Mouse (Mus musculus) kidney, postnatal 36 days (tissue): ENCODE measurements around the gene Snx29.

Source experiments
- DNase-seq, 2 experiments: peaks; one replicate each; pipeline ENCODE4 v3.0.0; 2021 to 2022; ENCODE audit warnings: mixed read lengths in 2 of 2

The Snx29 gene

GRCm38 (mm10) chr16:11746036-11746435 is 423.3 kb downstream of the Snx29 start:
- DNase-seq, result no peak

GRCm38 (mm10) chr16:11747867-11748266 is 425.2 kb downstream of the Snx29 start:
- no peak for DNase-seq

- DNase-seq, result no peak
Measured at GRCm38 (mm10) chr16:11749111-11749510, 426.4 kb downstream of the Snx29 start.

GRCm38 (mm10) chr16:11750605-11751004 is 427.9 kb downstream of the Snx29 start:
- no peak for DNase-seq

GRCm38 (mm10) chr16:11752557-11752956 is 429.8 kb downstream of the Snx29 start:
- DNase-seq, result no peak

- no peak for DNase-seq
Measured at GRCm38 (mm10) chr16:11753466-11753865, 430.8 kb downstream of the Snx29 start.

GRCm38 (mm10) chr16:11754136-11754535 is 431.4 kb downstream of the Snx29 start:
- no peak for DNase-seq

- no peak for DNase-seq
Measured at GRCm38 (mm10) chr16:11755281-11756066, 432.8 kb downstream of the Snx29 start.

GRCm38 (mm10) chr16:11756598-11757245 is 434.0 kb downstream of the Snx29 start:
- no peak for DNase-seq

- DNase-seq, result no peak
Measured at GRCm38 (mm10) chr16:11757471-11757870, 434.8 kb downstream of the Snx29 start.

GRCm38 (mm10) chr16:11757951-11758350 is 435.2 kb downstream of the Snx29 start:
- no peak for DNase-seq

- no peak for DNase-seq
Measured at GRCm38 (mm10) chr16:11772318-11772717, 449.6 kb downstream of the Snx29 start.

GRCm38 (mm10) chr16:11774321-11774720 is 451.6 kb downstream of the Snx29 start:
- DNase-seq, result no peak

GRCm38 (mm10) chr16:11776528-11776927 is 453.8 kb downstream of the Snx29 start:
- no peak for DNase-seq

- no peak for DNase-seq
Measured at GRCm38 (mm10) chr16:11778191-11778590, 455.5 kb downstream of the Snx29 start.

GRCm38 (mm10) chr16:11778715-11779460 is 456.2 kb downstream of the Snx29 start:
- DNase-seq, result no peak

GRCm38 (mm10) chr16:11782082-11782481 is 459.4 kb downstream of the Snx29 start:
- no peak for DNase-seq

- no peak for DNase-seq
Measured at GRCm38 (mm10) chr16:11783337-11783736, 460.6 kb downstream of the Snx29 start.

GRCm38 (mm10) chr16:11784354-11784753 is 461.6 kb downstream of the Snx29 start:
- no peak for DNase-seq

GRCm38 (mm10) chr16:11785806-11786205 is 463.1 kb downstream of the Snx29 start:
- DNase-seq, result no peak

- no peak for DNase-seq
Measured at GRCm38 (mm10) chr16:11790476-11790875, 467.8 kb downstream of the Snx29 start.

GRCm38 (mm10) chr16:11793391-11793790 is 470.7 kb downstream of the Snx29 start:
- DNase-seq, result no peak

GRCm38 (mm10) chr16:11794628-11795027 is 471.9 kb downstream of the Snx29 start:
- no peak for DNase-seq
